Mouse (Mus musculus) liver, embryonic 14.5 days (tissue): ENCODE measurements at regions not wholly inside any gene's neighbourhood (a gene's known extent, or its start where the extent isn't known, plus 50 kb on each side); places are given as distances from the start of the nearest gene placed in this dataset.
A peak's percentile ranks its signal among the peaks of the same experiment; 100 is the strongest.

ENCODE experiments used
- CTCF ChIP-seq: IDR thresholded peaks from 2 replicates; pipeline ENCODE4 v1.5.1; 2016; ENCODE audit warnings: antibody characterized with exemption, low read depth, control low read depth
- EP300 ChIP-seq: IDR thresholded peaks from 2 replicates; pipeline ENCODE4 v1.6.1; 2016; ENCODE audit warnings: antibody characterized with exemption, low read depth

DNA sequence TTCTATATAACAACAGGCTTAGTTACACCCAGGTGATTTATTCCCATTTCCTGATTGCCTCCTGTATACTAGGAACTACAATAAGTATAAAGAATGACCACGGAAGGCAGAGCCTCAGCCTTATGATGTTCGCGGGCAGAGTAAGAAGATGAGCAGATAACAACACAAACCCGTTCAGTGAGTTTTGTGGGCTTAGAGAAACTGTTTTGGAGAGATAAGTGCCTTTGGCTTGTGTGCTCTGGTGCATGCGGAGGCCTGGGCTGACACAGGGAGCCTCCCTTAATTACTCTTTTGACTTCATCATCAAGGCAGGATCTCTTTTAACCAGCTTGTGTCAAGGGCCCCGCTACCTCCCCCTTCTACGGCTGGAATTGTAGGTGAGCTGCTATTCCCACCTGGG, 139.3 kb upstream of the Ttc29 start:
- TF ChIP-seq CTCF (no peak), EP300 (peak; percentile 29; the same call in 1 of the 2 replicates)
